Mouse (Mus musculus): ENCODE data around the gene Atp1a4. TPM values are rescaled to one million over a fixed set of nuclear protein-coding genes. Genes with fewer than 3 reads are reported as not detected.

Gene Atp1a4
- polyA plus RNA-seq, 1 experiment from 2014 or later: not detected

DNA sequence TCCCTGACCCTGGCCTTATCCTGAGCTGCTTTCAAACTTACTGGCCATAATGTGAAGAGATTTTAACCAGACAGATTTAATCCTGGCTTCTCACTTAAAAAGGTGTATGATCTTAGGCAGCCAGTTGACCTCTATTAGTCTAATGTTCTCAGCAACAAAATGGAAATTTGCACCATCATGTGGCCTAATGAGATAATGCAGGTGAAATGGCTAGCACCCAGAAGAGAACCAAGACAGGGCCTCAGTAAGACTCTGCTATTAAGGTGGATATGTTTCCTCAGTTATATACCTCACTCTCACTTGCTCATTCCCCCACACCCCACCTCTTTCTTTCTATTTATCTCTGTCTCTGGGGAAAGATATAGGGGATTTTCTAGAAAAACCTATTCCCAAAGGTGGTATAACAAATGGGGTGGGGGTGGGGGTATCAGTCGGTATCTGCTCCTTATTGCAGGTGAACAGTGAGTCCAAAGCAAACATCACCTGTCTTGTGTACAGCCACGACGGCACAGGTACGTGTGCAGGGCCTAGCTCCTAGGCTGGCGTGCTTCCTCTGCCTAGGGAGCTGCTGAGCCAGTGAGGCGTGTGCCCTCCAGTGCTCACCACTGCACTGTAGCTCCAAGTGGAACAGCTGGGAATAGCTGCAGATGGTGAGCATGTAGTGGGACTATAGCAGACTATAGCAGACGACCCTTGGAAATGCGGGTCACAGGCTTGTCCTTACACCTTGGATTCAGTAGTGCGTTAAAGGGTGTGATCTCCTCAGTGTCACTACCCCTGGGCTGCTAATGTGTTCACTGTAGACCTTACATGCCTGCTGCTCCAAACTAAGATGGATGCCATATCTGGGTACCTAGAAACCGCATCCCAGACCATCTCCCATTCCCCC lies 71.6 kb downstream of the Atp1a4 start:
- Histone ChIP-seq H3K36me3 (ENCODE audit: control insufficient read depth, insufficient read depth, low read length) (peaks cover 83% of the 10 kb centered on the region), H3K4me2 (ENCODE audit: low read length) (no peak overlapping the region), H3K27ac (ENCODE audit: low read depth) (no peak overlapping the region), H3K27me3 (replicated peaks; ENCODE audit: control insufficient read depth, insufficient read depth, low read length) (no peaks in the 10 kb centered on the region), H3K9ac (ENCODE audit: low read length) (no peak overlapping the region), H3K4me3 (ENCODE audit: low read depth, low read length) (no peak overlapping the region), H3K9me3 (ENCODE audit: control insufficient read depth, low read length) (no peaks in the 10 kb centered on the region), H3K4me1 (replicated peaks; ENCODE audit: control insufficient read depth, insufficient read depth, low read length) (no peaks in the 10 kb centered on the region)
- ATAC-seq (replicated peaks; ENCODE audit: low FRiP score, low TSS enrichment, low read depth): 0 out of 2 replicates have a peak, but pooled peaks have one; percentile 54
- 90% methylated on average over 10 of the region's 10 CpGs for WGBS
- DNase-seq (ENCODE audit: low spot score): no peak

DNA sequence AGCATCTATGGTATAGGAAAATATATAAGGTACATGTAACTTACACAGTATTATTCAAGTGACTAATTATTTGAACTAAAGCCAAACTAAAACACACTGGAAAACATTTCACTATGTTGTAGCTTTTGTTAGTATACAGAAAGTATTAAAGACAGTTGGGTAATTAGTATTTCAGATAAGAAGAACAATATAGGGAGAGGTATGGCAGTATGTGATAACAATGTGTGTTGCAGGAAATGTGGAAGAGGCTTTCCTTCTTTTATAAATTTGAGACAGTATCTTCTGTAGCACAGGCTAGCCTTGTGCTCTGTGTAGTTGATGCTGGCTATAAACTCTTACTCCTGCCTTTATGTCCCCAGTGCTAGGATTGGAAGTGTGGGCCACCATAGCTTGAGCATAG lies 74.3 kb downstream of the Atp1a4 start:
- Histone ChIP-seq H3K36me3 (ENCODE audit: control insufficient read depth, insufficient read depth, low read length) (peaks cover 82% of the 10 kb centered on the region), H3K9me3 (ENCODE audit: control insufficient read depth, low read length) (no peaks in the 10 kb centered on the region), H3K4me1 (replicated peaks; ENCODE audit: control insufficient read depth, insufficient read depth, low read length) (no peaks in the 10 kb centered on the region), H3K4me2 (ENCODE audit: low read length) (no peak overlapping the region), H3K4me3 (ENCODE audit: low read depth, low read length) (no peak overlapping the region), H3K27me3 (replicated peaks; ENCODE audit: control insufficient read depth, insufficient read depth, low read length) (no peaks in the 10 kb centered on the region), H3K9ac (ENCODE audit: low read length) (no peak overlapping the region), H3K27ac (ENCODE audit: low read depth) (no peak overlapping the region)
- ATAC-seq (replicated peaks; ENCODE audit: low FRiP score, low TSS enrichment, low read depth) (no peak), DNase-seq (ENCODE audit: low spot score) (no peak)

DNA sequence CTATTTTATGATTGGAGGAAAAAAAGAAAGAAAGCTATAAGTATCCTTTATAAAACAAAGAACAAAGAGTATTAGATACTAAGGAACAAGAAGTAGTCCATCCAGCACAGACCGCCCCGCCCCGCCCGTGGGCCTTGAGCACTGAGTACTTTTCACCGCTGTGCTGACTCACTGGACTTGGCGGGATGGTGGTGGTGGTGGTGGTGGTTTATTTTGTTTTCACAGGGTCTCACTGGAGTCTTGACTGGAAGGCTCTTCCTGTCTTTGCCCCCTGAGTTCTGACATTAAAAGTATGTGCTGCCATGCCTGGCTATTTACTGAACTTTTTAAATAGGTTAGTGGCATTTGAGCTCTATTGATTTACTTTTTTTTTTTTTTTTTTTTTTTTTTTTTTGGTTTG lies 75.2 kb downstream of the Atp1a4 start:
- Histone ChIP-seq H3K4me1 (replicated peaks; ENCODE audit: control insufficient read depth, insufficient read depth, low read length) (no peaks in the 10 kb centered on the region), H3K4me3 (ENCODE audit: low read depth, low read length) (no peak overlapping the region), H3K4me2 (ENCODE audit: low read length) (no peak overlapping the region), H3K36me3 (ENCODE audit: control insufficient read depth, insufficient read depth, low read length) (peaks cover 82% of the 10 kb centered on the region), H3K27ac (ENCODE audit: low read depth) (no peak overlapping the region), H3K9me3 (ENCODE audit: control insufficient read depth, low read length) (no peaks in the 10 kb centered on the region), H3K27me3 (replicated peaks; ENCODE audit: control insufficient read depth, insufficient read depth, low read length) (no peaks in the 10 kb centered on the region), H3K9ac (ENCODE audit: low read length) (no peak overlapping the region)
- DNase-seq (ENCODE audit: low spot score) (no peak), ATAC-seq (replicated peaks; ENCODE audit: low FRiP score, low TSS enrichment, low read depth) (no peak)
- WGBS: 93% methylated on average over 6 of the region's 6 CpGs

DNA sequence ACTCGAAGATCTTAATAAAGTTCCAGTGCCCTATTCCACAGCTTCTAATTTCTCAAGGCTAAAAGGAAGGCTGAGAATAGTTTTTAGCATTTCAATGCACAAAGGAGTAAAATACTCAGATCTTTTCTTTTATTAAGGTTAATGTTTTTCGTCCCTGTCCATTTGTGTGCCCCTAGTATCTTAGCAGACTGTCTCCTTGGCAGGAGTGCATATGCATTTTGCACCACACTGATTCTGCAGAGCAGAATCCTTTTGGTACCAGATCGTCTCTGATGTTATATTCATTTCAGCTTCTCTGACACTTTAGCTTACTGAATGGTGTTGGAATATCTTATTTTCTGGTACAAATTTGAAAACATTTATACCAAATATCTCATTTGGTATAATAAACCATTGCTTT lies 76.4 kb downstream of the Atp1a4 start:
- H3K9me3 ChIP-seq (ENCODE audit: control insufficient read depth, low read length): no peaks in the 10 kb centered on the region
- H3K36me3 ChIP-seq (ENCODE audit: control insufficient read depth, insufficient read depth, low read length): peaks cover 82% of the 10 kb centered on the region
- DNase-seq (ENCODE audit: low spot score) (no peak), ATAC-seq (replicated peaks; ENCODE audit: low FRiP score, low TSS enrichment, low read depth) (no peak)
- no peak overlapping the region for H3K9ac ChIP-seq (ENCODE audit: low read length)
- 91% methylated on average over 3 of the region's 3 CpGs for WGBS
- H3K4me3 ChIP-seq (ENCODE audit: low read depth, low read length): no peak overlapping the region
- H3K27ac ChIP-seq (ENCODE audit: low read depth): no peak overlapping the region
- no peaks in the 10 kb centered on the region for H3K27me3 ChIP-seq (replicated peaks; ENCODE audit: control insufficient read depth, insufficient read depth, low read length)
- no peak overlapping the region for H3K4me2 ChIP-seq (ENCODE audit: low read length)
- no peaks in the 10 kb centered on the region for H3K4me1 ChIP-seq (replicated peaks; ENCODE audit: control insufficient read depth, insufficient read depth, low read length)

DNA sequence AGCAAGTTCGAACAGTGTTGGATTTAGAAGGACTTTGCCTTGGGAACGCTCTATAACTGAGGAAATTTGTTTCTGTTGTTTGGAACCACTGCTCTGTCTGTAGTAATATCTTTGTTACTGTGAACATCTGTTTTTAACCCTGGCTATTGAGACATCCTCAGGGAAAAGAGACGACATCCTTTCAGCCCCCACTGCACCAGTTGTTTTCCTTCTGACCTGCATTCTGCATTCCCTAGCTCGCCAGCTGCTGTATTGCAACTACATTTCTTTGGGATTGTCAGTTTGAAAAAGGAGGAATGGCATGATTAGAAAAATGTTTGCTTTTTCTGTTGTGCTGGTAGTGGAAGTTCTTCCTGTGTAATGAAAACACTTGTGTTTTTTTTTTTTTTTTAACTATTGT lies 77.3 kb downstream of the Atp1a4 start:
- H3K9ac ChIP-seq (ENCODE audit: low read length): no peak overlapping the region
- H3K4me3 ChIP-seq (ENCODE audit: low read depth, low read length): no peak overlapping the region
- WGBS: 62% methylated on average over 4 of the region's 4 CpGs
- no peak overlapping the region for H3K4me2 ChIP-seq (ENCODE audit: low read length)
- peaks cover 80% of the 10 kb centered on the region for H3K36me3 ChIP-seq (ENCODE audit: control insufficient read depth, insufficient read depth, low read length)
- no peak for ATAC-seq (replicated peaks; ENCODE audit: low FRiP score, low TSS enrichment, low read depth)
- no peak overlapping the region for H3K27ac ChIP-seq (ENCODE audit: low read depth)
- no peaks in the 10 kb centered on the region for H3K9me3 ChIP-seq (ENCODE audit: control insufficient read depth, low read length)
- no peaks in the 10 kb centered on the region for H3K27me3 ChIP-seq (replicated peaks; ENCODE audit: control insufficient read depth, insufficient read depth, low read length)
- no peaks in the 10 kb centered on the region for H3K4me1 ChIP-seq (replicated peaks; ENCODE audit: control insufficient read depth, insufficient read depth, low read length)
- DNase-seq (ENCODE audit: low spot score): no peak

DNA sequence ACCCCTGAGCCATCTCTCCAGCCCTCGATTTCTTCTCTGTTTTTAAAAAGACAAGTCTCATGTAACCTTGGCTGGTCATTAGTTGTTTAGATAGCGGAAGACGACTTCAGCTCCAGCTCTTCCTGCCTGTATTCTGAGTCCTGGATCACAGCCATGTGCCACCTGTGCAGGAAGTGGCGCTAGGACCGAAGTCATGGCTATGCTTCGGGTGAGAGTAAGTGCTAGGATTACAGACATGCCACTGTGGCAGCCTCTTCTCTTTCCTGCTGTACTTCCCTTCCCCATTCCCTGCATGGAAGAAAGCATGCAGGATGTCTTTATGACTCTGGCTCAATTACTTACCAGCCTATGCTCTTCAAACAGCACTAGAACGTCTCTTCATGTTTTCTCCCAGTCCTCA lies 79.1 kb downstream of the Atp1a4 start:
- 70% methylated on average over 7 of the region's 7 CpGs for WGBS
- Histone ChIP-seq H3K36me3 (ENCODE audit: control insufficient read depth, insufficient read depth, low read length) (peaks cover 87% of the 10 kb centered on the region), H3K4me2 (ENCODE audit: low read length) (no peak overlapping the region), H3K27me3 (replicated peaks; ENCODE audit: control insufficient read depth, insufficient read depth, low read length) (no peaks in the 10 kb centered on the region), H3K4me1 (replicated peaks; ENCODE audit: control insufficient read depth, insufficient read depth, low read length) (no peaks in the 10 kb centered on the region), H3K9ac (ENCODE audit: low read length) (no peak overlapping the region), H3K9me3 (ENCODE audit: control insufficient read depth, low read length) (no peaks in the 10 kb centered on the region), H3K4me3 (ENCODE audit: low read depth, low read length) (no peak overlapping the region), H3K27ac (ENCODE audit: low read depth) (no peak overlapping the region)
- DNase-seq (ENCODE audit: low spot score): no peak
- ATAC-seq (replicated peaks; ENCODE audit: low FRiP score, low TSS enrichment, low read depth): no peak

DNA sequence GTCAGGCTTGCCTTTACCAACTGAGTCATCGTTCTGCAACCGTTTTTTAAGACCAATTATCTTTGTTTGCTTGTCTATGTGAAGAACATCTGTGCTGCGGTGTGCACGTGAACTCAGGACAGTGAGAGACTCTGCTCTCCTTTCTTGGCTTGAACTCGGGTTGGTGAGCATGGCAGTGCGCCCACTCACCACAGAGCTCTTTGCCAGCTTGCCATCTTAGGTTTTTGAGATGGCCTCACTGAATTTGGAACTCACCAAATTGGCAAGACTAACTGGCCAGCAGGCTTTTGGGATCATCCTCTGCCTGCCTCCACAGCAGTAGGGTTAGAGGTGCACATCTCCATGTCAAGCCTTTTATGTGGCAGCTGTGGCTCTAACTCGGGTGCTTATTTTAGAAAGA lies 80.4 kb downstream of the Atp1a4 start:
- no peak overlapping the region for H3K4me3 ChIP-seq (ENCODE audit: low read depth, low read length)
- no peaks in the 10 kb centered on the region for H3K9me3 ChIP-seq (ENCODE audit: control insufficient read depth, low read length)
- H3K4me1 ChIP-seq (replicated peaks; ENCODE audit: control insufficient read depth, insufficient read depth, low read length): no peaks in the 10 kb centered on the region
- no peaks in the 10 kb centered on the region for H3K27me3 ChIP-seq (replicated peaks; ENCODE audit: control insufficient read depth, insufficient read depth, low read length)
- no peak overlapping the region for H3K4me2 ChIP-seq (ENCODE audit: low read length)
- peaks cover 97% of the 10 kb centered on the region for H3K36me3 ChIP-seq (ENCODE audit: control insufficient read depth, insufficient read depth, low read length)
- no peak overlapping the region for H3K27ac ChIP-seq (ENCODE audit: low read depth)
- DNase-seq (ENCODE audit: low spot score) (no peak), ATAC-seq (replicated peaks; ENCODE audit: low FRiP score, low TSS enrichment, low read depth) (no peak)
- 94% methylated on average over 7 of the region's 7 CpGs for WGBS
- no peak overlapping the region for H3K9ac ChIP-seq (ENCODE audit: low read length)
